Mouse (Mus musculus) hindbrain, embryonic 12.5 days (tissue): ENCODE data around the gene Padi6. TPM values are rescaled to one million over a fixed set of nuclear protein-coding genes. Genes with fewer than 3 reads are reported as not detected.
A peak's percentile ranks its signal among the peaks of the same experiment; 100 is the strongest.

ENCODE experiments used
- ATAC-seq: fragments of 200-750 bp; cut with Nextera tagmentation; 2 replicates; pipeline ENCODE4 v1.8.0; 2017; ENCODE audit warnings: moderate TSS enrichment; ENCODE audit not compliant: low FRiP score
- H3K27ac ChIP-seq: fragments of 300-500 bp; sonication (generic); 2 replicates; pipeline ENCODE4 v1.5.1; 2016; ENCODE audit warnings: mild to moderate bottlenecking
- H3K27me3 ChIP-seq: fragments of 300-500 bp; sonication (generic); 2 replicates; pipeline ENCODE4 v1.6.1; 2016; ENCODE audit warnings: mild to moderate bottlenecking
- H3K36me3 ChIP-seq: fragments of 300-500 bp; sonication (generic); 2 replicates; pipeline ENCODE4 v1.6.1; 2016; ENCODE audit warnings: mild to moderate bottlenecking
- H3K4me1 ChIP-seq: fragments of 300-500 bp; sonication (generic); 2 replicates; pipeline ENCODE4 v1.6.1; 2016
- H3K4me2 ChIP-seq: fragments of 300-500 bp; sonication (generic); replicated peaks from 2 replicates; pipeline ENCODE4 v1.6.1; 2016; ENCODE audit warnings: mild to moderate bottlenecking
- H3K4me3 ChIP-seq: fragments of 300-500 bp; sonication (generic); 2 replicates; pipeline ENCODE4 v1.5.1; 2016; ENCODE audit warnings: mild to moderate bottlenecking
- H3K9ac ChIP-seq: fragments of 300-500 bp; sonication (generic); 2 replicates; pipeline ENCODE4 v1.6.1; 2016; ENCODE audit warnings: mild to moderate bottlenecking, moderate library complexity
- H3K9me3 ChIP-seq: fragments of 300-500 bp; sonication (generic); replicated peaks from 2 replicates; pipeline ENCODE4 v1.6.1; 2016; ENCODE audit warnings: mild to moderate bottlenecking
- WGBS: fragments of 180-500 bp; shearing (Covaris S2); methylation state at CpG from one replicate; pipeline ENCODE4 v1.1.7; 2016; 5-methylcytosine and 5-hydroxymethylcytosine counted together
- polyA plus RNA-seq: library from polyadenylated mRNA; unstranded; fragments of >200 nt; fragmentation: Nextera tagmentation; extraction: Ambion mirVana; gene quantifications from 2 replicates; pipeline ENCODE4 v1.2.1, GENCODE M21; 2016

Gene Padi6
- polyA plus RNA-seq: 0.09 TPM in 1 of 2 replicates, not detected in the other

DNA sequence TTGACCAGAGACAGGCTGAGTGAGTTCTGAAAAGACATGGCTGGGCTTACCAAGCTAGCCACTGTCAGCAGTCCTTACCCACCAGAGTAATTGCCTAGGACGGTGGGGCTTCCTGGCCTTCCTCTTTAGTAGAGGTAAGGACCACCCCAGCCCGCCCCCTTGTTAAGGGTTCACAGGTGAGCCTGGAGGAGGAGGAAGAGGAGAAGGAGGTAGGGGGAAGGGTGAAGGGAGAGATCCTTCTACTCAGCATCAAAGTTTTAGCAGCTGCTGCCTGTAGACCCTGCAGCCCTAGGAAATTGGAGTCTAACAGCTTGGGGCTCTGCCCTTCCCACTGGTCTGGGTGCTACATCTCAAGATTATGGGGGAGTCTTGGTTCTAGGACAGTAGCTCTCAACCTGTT is at the start of gene Padi6:
TSS of gene Padi6 (minus strand) at position 101 of the 400 bp plus-strand sequence.
- Histone ChIP-seq H3K9me3 (no peaks in the 10 kb centered on the region), H3K27me3 (peaks cover 2% of the 10 kb centered on the region; the same call in 1 of the 2 replicates), H3K4me1 (peaks cover 6% of the 10 kb centered on the region), H3K4me3 (no peak within 1 kb of the TSS), H3K36me3 (no peaks in the 10 kb centered on the region), H3K4me2 (no peak within 1 kb of the TSS), H3K27ac (no peak within 1 kb of the TSS), H3K9ac (no peak within 1 kb of the TSS)
- no peak for ATAC-seq
- WGBS: 82% methylated on average over 2 of the region's 2 CpGs

DNA sequence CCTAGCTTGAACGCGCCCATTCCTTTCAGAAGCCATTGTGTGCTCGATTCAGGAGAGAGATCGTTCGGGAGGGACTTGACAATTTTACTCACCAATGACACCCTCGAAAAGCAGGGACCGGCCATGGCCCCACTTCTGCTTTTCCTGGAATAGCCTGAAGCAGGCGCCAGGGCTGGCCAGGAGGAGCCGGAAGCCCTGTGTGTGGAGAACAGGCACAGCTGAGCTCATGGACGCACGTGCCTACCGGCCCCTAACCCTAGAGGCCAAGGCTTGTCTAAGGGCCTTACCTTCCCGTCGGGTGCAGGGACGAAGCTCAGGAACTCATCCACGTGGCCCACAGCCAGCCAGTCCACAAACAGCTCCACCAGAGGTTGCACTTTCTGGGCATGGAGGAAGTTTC is 48.6 kb upstream of the Padi6 start:
- 79% methylated on average over 16 of the region's 16 CpGs for WGBS
- Histone ChIP-seq H3K9ac (no peak overlapping the region), H3K4me2 (no peak overlapping the region), H3K9me3 (no peaks in the 10 kb centered on the region), H3K4me3 (no peak overlapping the region), H3K27ac (no peak overlapping the region), H3K27me3 (0 out of 2 replicates have a peak, but pooled peaks cover 5% of the 10 kb centered on the region), H3K36me3 (no peaks in the 10 kb centered on the region), H3K4me1 (0 out of 2 replicates have a peak, but pooled peaks cover 2% of the 10 kb centered on the region)
- ATAC-seq: no peak

DNA sequence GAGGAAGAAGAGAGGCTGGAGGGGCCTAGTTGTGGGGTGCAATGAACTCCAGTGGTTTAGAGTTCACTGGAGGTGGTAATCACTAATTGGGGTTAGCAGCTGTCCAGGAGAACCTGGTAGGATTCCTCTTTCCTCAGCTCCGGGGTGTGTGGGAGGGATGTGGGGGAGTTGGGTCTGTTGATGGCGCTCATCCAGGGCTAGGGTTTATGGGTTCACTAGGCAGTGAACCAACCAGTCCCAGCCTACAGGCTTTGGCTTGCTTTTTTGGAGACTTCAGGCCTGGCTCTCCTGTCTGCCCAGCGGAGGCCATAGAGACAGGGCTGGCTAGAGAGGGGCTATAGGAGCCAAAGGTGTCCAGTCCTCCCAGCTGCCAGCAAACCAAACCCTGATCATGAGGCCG is 47.5 kb upstream of the Padi6 start:
- H3K36me3 ChIP-seq: no peaks in the 10 kb centered on the region
- no peak for ATAC-seq
- no peak overlapping the region for H3K9ac ChIP-seq
- H3K9me3 ChIP-seq: no peaks in the 10 kb centered on the region
- H3K27me3 ChIP-seq: 0 out of 2 replicates have a peak, but pooled peaks cover 5% of the 10 kb centered on the region
- no peak overlapping the region for H3K27ac ChIP-seq
- H3K4me1 ChIP-seq: 0 out of 2 replicates have a peak, but pooled peaks cover 2% of the 10 kb centered on the region
- no peak overlapping the region for H3K4me2 ChIP-seq
- H3K4me3 ChIP-seq: no peak overlapping the region
- 91% methylated on average over 4 of the region's 4 CpGs for WGBS

DNA sequence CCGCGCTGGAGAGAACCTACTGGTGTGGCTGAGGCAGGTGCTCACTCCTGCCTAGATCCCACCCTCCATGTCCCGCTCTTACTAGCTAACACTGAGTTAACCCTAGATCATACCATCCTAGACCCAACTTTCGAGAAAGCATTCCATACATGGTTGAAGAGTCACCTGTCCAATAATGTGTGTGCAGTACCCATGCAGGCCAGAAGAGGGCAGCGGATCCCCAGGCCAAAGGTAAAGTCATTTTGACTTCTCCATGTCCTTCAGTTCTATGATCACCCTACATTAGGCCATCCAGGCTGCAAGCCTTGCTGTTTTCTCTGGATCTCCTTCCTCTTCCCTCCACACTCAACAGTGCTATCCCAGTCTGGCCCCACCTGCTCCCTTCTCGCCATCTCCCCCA is 46.5 kb upstream of the Padi6 start:
- Histone ChIP-seq H3K4me2 (no peak overlapping the region), H3K9ac (no peak overlapping the region), H3K27me3 (0 out of 2 replicates have a peak, but pooled peaks cover 5% of the 10 kb centered on the region), H3K27ac (no peak overlapping the region), H3K9me3 (no peaks in the 10 kb centered on the region), H3K4me3 (no peak overlapping the region), H3K36me3 (no peaks in the 10 kb centered on the region), H3K4me1 (no peaks in the 10 kb centered on the region)
- ATAC-seq: no peak
- WGBS: 51% methylated on average over 6 of the region's 6 CpGs

DNA sequence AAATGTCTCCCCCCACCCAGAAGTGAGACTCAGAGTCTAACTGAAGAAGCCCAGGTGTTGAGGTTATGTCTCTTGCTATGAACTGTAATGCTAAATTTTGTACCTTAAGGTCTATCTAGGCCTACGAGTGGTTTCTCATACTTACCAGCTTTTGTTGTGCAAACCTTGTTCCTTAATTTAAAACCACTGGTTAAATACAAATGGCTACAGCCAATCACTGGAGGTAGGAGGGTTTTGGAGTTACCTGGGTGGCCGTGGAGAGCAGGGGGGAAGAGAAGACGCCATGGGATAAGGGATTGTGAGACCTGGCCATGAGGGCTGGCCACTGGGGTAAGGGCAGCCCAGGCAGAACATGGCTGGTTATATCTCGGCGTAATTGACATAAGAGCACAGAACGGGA is 45.8 kb upstream of the Padi6 start:
- Histone ChIP-seq H3K9ac (no peak overlapping the region), H3K9me3 (no peaks in the 10 kb centered on the region), H3K4me2 (no peak overlapping the region), H3K36me3 (no peaks in the 10 kb centered on the region), H3K4me3 (no peak overlapping the region), H3K4me1 (no peaks in the 10 kb centered on the region), H3K27ac (no peak overlapping the region), H3K27me3 (no peaks in the 10 kb centered on the region)
- WGBS: 85% methylated on average over 6 of the region's 6 CpGs
- ATAC-seq: no peak

DNA sequence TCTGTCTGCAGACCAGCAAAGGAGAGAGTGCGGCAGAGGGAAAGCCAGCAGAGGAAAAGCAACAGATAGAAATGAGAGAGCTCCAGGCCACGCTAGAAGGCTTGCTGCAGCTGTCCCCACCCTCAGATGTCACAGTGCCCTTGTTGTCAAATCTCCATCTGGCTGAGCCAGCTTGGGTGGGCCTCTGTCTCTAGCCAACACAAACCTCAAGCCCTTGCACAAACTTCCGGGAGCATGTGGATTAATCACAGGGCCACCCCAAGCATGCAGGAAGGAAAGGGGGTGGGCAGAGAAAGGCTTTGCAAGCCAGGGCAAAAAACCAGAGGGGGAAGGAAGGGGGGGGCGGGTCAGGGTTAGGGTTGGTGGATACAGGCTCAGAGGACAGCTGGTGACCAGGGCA is 45.0 kb upstream of the Padi6 start:
- no peak overlapping the region for H3K4me3 ChIP-seq
- no peak for ATAC-seq
- no peaks in the 10 kb centered on the region for H3K36me3 ChIP-seq
- no peaks in the 10 kb centered on the region for H3K9me3 ChIP-seq
- no peak overlapping the region for H3K27ac ChIP-seq
- no peaks in the 10 kb centered on the region for H3K4me1 ChIP-seq
- H3K9ac ChIP-seq: no peak overlapping the region
- WGBS: 69% methylated on average over 4 of the region's 4 CpGs
- no peak overlapping the region for H3K4me2 ChIP-seq
- H3K27me3 ChIP-seq: no peaks in the 10 kb centered on the region

DNA sequence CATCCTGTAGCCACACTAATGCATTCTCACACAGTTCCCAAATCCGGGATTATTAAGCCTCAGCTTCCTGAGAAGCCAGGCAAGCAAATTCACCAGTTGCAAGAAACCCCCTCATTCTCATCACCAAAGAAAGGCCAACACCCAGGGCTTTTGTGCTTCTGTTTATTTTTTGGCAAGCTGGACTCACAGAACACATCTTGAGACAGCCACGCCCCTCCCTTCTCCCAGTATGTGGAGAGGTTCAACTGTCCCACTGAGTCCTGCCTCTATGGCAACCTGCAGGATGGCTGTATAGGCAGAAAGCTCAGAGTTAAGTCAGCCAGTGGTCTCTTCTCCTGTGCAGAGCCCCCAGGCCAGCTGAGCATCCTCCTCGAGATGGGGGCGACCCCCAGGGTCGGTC is 42.8 kb upstream of the Padi6 start:
- H3K4me1 ChIP-seq: no peaks in the 10 kb centered on the region

DNA sequence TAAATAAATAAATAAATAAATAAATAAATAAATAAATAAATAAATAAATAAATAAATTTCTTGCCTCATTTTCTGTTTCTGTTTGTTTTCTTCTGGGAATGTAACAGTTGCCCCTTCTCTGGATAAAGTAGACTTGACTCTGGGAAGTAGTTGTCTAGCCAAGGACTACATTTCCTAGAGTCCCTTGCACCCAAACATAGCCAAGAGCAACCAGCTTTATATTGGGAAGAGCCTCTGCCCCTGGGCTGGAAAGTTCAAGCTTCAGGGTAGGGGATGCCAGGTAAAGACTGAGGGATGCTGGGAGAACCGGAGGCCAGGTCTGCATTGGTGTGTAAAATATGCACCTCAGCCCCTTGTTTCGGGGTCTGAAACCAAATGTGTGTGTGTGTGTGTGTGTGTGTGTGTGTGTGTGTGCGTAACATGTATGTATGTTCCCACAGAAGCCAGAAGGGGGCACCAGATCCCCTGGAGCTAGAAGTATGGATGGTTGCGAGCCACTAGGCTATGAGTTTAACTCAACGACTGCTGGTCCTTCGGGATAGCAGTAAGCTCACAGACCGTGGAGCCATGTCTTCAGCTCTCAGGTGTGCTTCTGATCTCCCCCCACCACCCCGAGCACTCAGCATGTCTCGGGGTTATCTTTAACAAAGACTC is 42.0 kb upstream of the Padi6 start:
- Histone ChIP-seq H3K9me3 (no peaks in the 10 kb centered on the region), H3K9ac (no peak overlapping the region), H3K4me2 (no peak overlapping the region), H3K4me3 (no peak overlapping the region), H3K36me3 (no peaks in the 10 kb centered on the region), H3K4me1 (0 out of 2 replicates have a peak, but pooled peaks cover 5% of the 10 kb centered on the region), H3K27me3 (no peaks in the 10 kb centered on the region), H3K27ac (no peak overlapping the region)
- no peak for ATAC-seq
- 98% methylated on average over 9 of the region's 9 CpGs for WGBS

More for the DNA sequence above, 42.8 kb upstream of the Padi6 start:
- 79% methylated on average over 5 of the region's 5 CpGs for WGBS
- Histone ChIP-seq H3K36me3 (no peaks in the 10 kb centered on the region), H3K4me2 (no peak overlapping the region), H3K4me3 (no peak overlapping the region), H3K9ac (no peak overlapping the region), H3K9me3 (no peaks in the 10 kb centered on the region), H3K27me3 (no peaks in the 10 kb centered on the region), H3K27ac (no peak overlapping the region)
- ATAC-seq: no peak

DNA sequence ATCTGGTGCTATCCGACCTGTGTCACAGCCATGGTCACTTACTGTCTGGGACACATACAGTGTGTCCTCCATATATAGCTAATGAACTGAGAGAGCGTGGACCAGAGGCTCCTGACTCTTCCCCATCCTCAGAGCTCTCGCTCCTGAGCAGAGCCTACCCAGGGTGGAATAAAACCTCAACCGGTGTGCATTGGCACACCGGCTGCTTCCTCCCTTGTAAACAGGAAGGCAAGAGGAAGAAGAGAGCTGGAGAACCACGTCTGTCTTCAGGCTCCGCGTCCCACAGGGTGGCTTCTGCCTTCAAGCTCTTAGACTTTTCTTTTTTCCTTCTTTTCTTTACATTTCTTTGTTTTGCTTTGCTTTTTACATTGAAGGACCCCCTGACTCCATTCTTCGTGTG is 40.4 kb upstream of the Padi6 start:
- H3K27ac ChIP-seq: no peak overlapping the region
- 0 out of 2 replicates have a peak, but pooled peaks cover 9% of the 10 kb centered on the region for H3K4me1 ChIP-seq
- H3K9me3 ChIP-seq: no peaks in the 10 kb centered on the region
- no peak overlapping the region for H3K9ac ChIP-seq
- no peak for ATAC-seq
- 89% methylated on average over 9 of the region's 9 CpGs for WGBS
- H3K27me3 ChIP-seq: no peaks in the 10 kb centered on the region
- no peak overlapping the region for H3K4me2 ChIP-seq
- H3K4me3 ChIP-seq: no peak overlapping the region
- no peaks in the 10 kb centered on the region for H3K36me3 ChIP-seq

DNA sequence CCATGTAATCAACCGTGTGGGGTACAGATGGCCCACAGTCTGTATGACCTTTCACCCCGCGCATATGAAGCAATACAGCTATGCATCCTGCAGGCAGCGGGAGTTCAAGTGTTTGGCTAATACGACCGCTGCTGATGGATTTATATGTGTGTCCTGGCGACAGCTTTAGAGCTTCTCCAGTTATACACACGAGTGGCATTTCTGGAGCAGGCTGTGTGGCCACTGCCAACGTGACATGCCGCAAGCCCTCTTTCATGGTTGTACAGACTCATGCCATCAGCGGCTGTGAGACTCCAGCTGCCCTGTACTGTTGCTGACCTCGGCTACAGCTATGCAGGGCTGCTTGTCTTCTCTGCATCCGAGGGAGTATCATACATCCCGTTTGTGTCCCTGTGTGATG is 38.1 kb upstream of the Padi6 start:
- 82% methylated on average over 14 of the region's 14 CpGs for WGBS
- no peak overlapping the region for H3K27ac ChIP-seq
- no peak overlapping the region for H3K9ac ChIP-seq
- H3K9me3 ChIP-seq: no peaks in the 10 kb centered on the region
- no peak overlapping the region for H3K4me2 ChIP-seq
- H3K36me3 ChIP-seq: no peaks in the 10 kb centered on the region
- H3K4me1 ChIP-seq: 0 out of 2 replicates have a peak, but pooled peaks cover 9% of the 10 kb centered on the region
- no peak overlapping the region for H3K4me3 ChIP-seq
- H3K27me3 ChIP-seq: no peaks in the 10 kb centered on the region
- no peak for ATAC-seq

DNA sequence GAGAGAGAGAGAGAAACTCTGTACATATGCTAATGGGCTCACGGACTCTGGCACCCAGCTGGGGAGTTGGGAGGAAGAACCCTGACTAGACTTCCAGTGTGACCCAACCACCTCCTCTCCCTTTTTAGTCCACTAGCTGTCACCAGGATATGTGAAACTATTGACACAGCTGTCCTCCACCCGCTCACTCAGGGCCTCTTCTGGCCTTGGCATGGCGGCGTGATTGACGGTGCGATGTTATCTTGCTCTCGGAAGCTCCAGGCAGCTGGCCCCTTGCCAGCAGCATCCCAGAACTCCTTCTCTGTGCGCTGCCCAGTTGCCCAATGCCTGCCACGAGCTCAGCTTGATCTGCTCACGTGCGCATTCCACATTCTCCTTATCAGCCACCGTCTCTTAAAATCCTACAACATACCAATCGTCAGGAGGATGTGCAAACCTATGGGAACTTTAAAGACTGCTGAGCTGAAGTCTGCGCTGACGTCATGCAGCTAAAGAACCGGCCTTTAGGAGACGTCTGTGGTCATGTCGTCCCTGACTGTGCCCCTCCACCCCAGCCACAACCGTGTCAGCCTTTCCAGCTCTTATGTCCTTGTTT is 37.5 kb upstream of the Padi6 start:
- H3K4me1 ChIP-seq: 0 out of 2 replicates have a peak, but pooled peaks cover 9% of the 10 kb centered on the region
- no peak overlapping the region for H3K9ac ChIP-seq
- H3K4me3 ChIP-seq: no peak overlapping the region
- 52% methylated on average over 19 of the region's 19 CpGs for WGBS
- no peak overlapping the region for H3K27ac ChIP-seq
- H3K27me3 ChIP-seq: no peaks in the 10 kb centered on the region
- no peak overlapping the region for H3K4me2 ChIP-seq
- no peaks in the 10 kb centered on the region for H3K36me3 ChIP-seq
- ATAC-seq: peak; percentile 64
- H3K9me3 ChIP-seq: no peaks in the 10 kb centered on the region

DNA sequence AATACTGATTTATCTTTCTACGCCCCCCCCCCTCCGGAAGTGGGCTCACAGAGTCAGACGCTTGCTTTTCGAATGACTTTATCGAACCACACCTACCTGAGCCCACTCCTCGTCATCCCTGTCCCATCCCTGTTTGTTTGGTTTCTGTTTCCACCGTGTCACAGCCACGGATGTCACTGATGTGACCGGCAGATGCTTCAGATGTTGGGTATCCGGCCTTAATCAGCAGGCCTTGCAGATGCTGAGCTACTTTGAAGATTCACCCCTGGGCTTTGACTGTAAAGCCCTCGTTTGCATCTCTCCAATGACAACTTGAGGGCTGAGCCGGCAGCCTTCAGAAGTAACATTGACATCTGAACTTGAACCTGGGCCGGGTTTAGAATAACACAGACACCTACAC is 34.2 kb upstream of the Padi6 start:
- Histone ChIP-seq H3K4me2 (no peak overlapping the region), H3K27ac (no peak overlapping the region), H3K36me3 (no peaks in the 10 kb centered on the region), H3K4me3 (no peak overlapping the region), H3K27me3 (no peaks in the 10 kb centered on the region), H3K4me1 (0 out of 2 replicates have a peak, but pooled peaks cover 9% of the 10 kb centered on the region), H3K9ac (no peak overlapping the region), H3K9me3 (no peaks in the 10 kb centered on the region)
- 70% methylated on average over 13 of the region's 13 CpGs for WGBS
- no peak for ATAC-seq

DNA sequence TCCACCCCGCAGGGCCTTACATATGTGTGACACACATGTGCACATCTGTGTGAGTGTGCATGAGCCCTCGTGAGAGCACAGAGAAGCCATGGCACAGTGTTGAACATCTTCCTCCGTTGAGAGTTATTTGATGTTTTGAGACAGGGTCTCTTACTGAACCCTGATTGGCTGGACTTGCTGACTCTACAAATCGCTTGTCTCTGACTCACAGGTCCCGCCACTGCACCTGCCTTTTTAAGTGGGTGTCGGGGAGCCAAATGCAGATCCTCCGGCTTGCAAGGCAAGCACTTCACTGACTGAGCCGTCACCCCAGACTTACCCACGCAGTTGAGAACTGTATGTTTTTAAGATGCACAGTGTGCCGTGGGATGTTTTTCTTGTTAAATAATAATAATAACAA is 33.4 kb upstream of the Padi6 start:
- Histone ChIP-seq H3K27ac (no peak overlapping the region), H3K36me3 (no peaks in the 10 kb centered on the region), H3K4me2 (no peak overlapping the region), H3K4me3 (no peak overlapping the region), H3K9ac (no peak overlapping the region), H3K9me3 (no peaks in the 10 kb centered on the region), H3K4me1 (0 out of 2 replicates have a peak, but pooled peaks cover 9% of the 10 kb centered on the region), H3K27me3 (no peaks in the 10 kb centered on the region)
- whole genome bisulfite sequencing: 87% methylated on average over 10 of the region's 10 CpGs
- ATAC-seq: no peak
